Comparison of ENCODE assay signal across 15 mouse cellular contexts in the genomic region with DNA sequence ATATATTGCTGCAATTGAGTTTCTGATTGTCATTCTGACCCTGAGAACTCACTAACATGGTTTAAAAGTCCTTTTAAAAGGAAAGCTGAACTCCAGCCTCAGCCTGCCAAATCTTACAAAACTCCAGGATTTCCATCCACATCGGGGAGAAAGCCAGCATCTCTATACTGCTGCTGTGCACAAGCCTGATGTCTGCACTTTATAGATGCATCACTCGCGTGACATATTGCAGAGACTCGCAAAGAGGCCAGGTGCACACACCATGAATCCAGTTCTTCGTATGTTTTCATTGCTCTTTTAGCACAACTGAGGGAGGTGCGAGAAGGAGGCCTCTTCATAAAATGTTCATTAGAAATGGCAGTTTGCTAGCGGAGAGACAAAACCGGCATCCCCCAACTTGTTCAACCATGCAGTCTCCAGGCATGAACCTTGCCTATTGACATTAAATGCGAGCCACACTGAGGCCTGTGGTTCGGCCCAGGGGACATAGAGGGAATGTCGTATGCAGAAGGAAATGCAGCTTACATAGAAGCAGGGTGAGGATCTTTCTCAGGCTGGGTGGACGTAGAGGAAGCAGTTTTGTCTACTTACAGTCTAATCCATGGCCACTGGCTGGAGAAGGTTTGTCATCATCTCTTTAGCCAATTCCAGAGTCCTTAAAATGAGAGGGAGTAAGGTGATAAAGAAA.
DNase-seq lines count a peak whose midpoint lies in the region; ATAC-seq lines count a peak whose summit lies in the region.
"Had no signal": no experiment of that assay in that cellular context is flagged by ENCODE, and none has a peak within 500 bp of the region (broad histone marks: within the 10 kb centered on the region; RNA-seq: fewer than 3 reads in every experiment).

No protein-coding gene starts in this region.

- H3K9ac ChIP-seq in midbrain, embryonic 11.5 days (ENCODE audit: low read length), result no peak overlapping the region
- no peak overlapping the region for H3K9ac ChIP-seq in forebrain, embryonic 12.5 days
- H3K9ac ChIP-seq in hindbrain, embryonic 15.5 days, result no peak overlapping the region
- no peak overlapping the region for H3K9ac ChIP-seq in neural tube, embryonic 15.5 days (replicated peaks)
- H3K9ac ChIP-seq: liver, embryonic 13.5 days had no signal

- no peak overlapping the region for H3K4me3 ChIP-seq in midbrain, embryonic 11.5 days (ENCODE audit: low read depth, low read length)
- H3K4me3 ChIP-seq in midbrain, embryonic 10.5 days, result no peak overlapping the region
- no peak overlapping the region for H3K4me3 ChIP-seq in forebrain, embryonic 12.5 days (replicated peaks)
- no peak overlapping the region for H3K4me3 ChIP-seq in hindbrain, embryonic 15.5 days
- H3K4me3 ChIP-seq in neural tube, embryonic 15.5 days (replicated peaks), result no peak overlapping the region
- H3K4me3 ChIP-seq: left cerebral cortex, adult 2 months; liver, embryonic 13.5 days had no signal

- H3K36me3 ChIP-seq in midbrain, embryonic 11.5 days (ENCODE audit: control insufficient read depth, insufficient read depth, low read length), result no peaks in the 10 kb centered on the region
- H3K36me3 ChIP-seq in midbrain, embryonic 10.5 days, result peaks cover 29% of the 10 kb centered on the region
- 0 out of 2 replicates have a peak, but pooled peaks cover 12% of the 10 kb centered on the region for H3K36me3 ChIP-seq in forebrain, embryonic 12.5 days (replicated peaks)
- no peaks in the 10 kb centered on the region for H3K36me3 ChIP-seq in hindbrain, embryonic 15.5 days
- H3K36me3 ChIP-seq in neural tube, embryonic 15.5 days, result no peaks in the 10 kb centered on the region
- H3K36me3 ChIP-seq: liver, embryonic 13.5 days had no signal

- H3K9me3 ChIP-seq in midbrain, embryonic 11.5 days (ENCODE audit: control insufficient read depth, low read length), result no peaks in the 10 kb centered on the region
- no peaks in the 10 kb centered on the region for H3K9me3 ChIP-seq in midbrain, embryonic 10.5 days (replicated peaks)
- no peaks in the 10 kb centered on the region for H3K9me3 ChIP-seq in forebrain, embryonic 12.5 days
- no peaks in the 10 kb centered on the region for H3K9me3 ChIP-seq in hindbrain, embryonic 15.5 days
- no peaks in the 10 kb centered on the region for H3K9me3 ChIP-seq in neural tube, embryonic 15.5 days (replicated peaks)
- H3K9me3 ChIP-seq: liver, embryonic 13.5 days had no signal

- H3K27me3 ChIP-seq in midbrain, embryonic 11.5 days (ENCODE audit: control insufficient read depth, insufficient read depth, low read length), result no peaks in the 10 kb centered on the region
- H3K27me3 ChIP-seq in midbrain, embryonic 10.5 days (ENCODE audit: low read depth, poor library complexity, severe bottlenecking), result no peaks in the 10 kb centered on the region
- no peaks in the 10 kb centered on the region for H3K27me3 ChIP-seq in forebrain, embryonic 12.5 days
- no peaks in the 10 kb centered on the region for H3K27me3 ChIP-seq in hindbrain, embryonic 15.5 days
- H3K27me3 ChIP-seq in neural tube, embryonic 15.5 days (replicated peaks), result no peaks in the 10 kb centered on the region
- H3K27me3 ChIP-seq: liver, embryonic 13.5 days; Patski had no signal

- DNase-seq in midbrain, embryonic 11.5 days (ENCODE audit: low spot score, missing footprints), result no peak
- no peak for DNase-seq in midbrain, embryonic 10.5 days (ENCODE audit: low spot score)
- no peak for DNase-seq in layer of hippocampus, adult 8-10 months (ENCODE audit: low spot score in 2 of 2)
- DNase-seq in ovary, adult 18-20 months (ENCODE audit: low spot score), result no peak
- DNase-seq in layer of hippocampus, adult 11-12 months (ENCODE audit: low spot score), result no peak
- DNase-seq: adrenal gland, adult 2 months; cerebellum, postnatal 36 days; gastrocnemius, postnatal 36 days; liver, embryonic 13.5 days; right cerebral cortex, postnatal 14 days had no signal

- WGBS in midbrain, embryonic 11.5 days, result 83% methylated on average over 12 of the region's 12 CpGs
- WGBS in midbrain, embryonic 10.5 days, result 89% methylated on average over 12 of the region's 12 CpGs
- 80% methylated on average over 12 of the region's 12 CpGs for WGBS in forebrain, embryonic 12.5 days
- 57% methylated on average over 12 of the region's 12 CpGs for WGBS in hindbrain, embryonic 15.5 days
- WGBS in neural tube, embryonic 15.5 days, result 40% methylated on average over 12 of the region's 12 CpGs

- peak overlapping the region; percentile 30; the same call in 1 of the 2 replicates for H3K27ac ChIP-seq in midbrain, embryonic 11.5 days (ENCODE audit: low read depth, low read length)
- H3K27ac ChIP-seq in midbrain, embryonic 10.5 days (replicated peaks), result no peak overlapping the region
- H3K27ac ChIP-seq in forebrain, embryonic 12.5 days, result peak overlapping the region; percentile 16; the same call in 1 of the 2 replicates
- H3K27ac ChIP-seq in hindbrain, embryonic 15.5 days (replicated peaks), result peak overlapping the region; percentile 70
- peak overlapping the region; percentile 64 for H3K27ac ChIP-seq in neural tube, embryonic 15.5 days (replicated peaks)
- H3K27ac ChIP-seq: left cerebral cortex, adult 2 months; liver, embryonic 13.5 days had no signal

- peaks cover 6% of the 10 kb centered on the region for H3K4me1 ChIP-seq in midbrain, embryonic 11.5 days (ENCODE audit: control insufficient read depth, insufficient read depth, low read length)
- H3K4me1 ChIP-seq in midbrain, embryonic 10.5 days, result peaks cover 22% of the 10 kb centered on the region
- peaks cover 24% of the 10 kb centered on the region for H3K4me1 ChIP-seq in forebrain, embryonic 12.5 days
- H3K4me1 ChIP-seq in hindbrain, embryonic 15.5 days (replicated peaks), result peaks cover 27% of the 10 kb centered on the region
- peaks cover 33% of the 10 kb centered on the region for H3K4me1 ChIP-seq in neural tube, embryonic 15.5 days

- ATAC-seq in midbrain, embryonic 11.5 days (ENCODE audit: low FRiP score), result no peak
- no peak for ATAC-seq in forebrain, embryonic 12.5 days (ENCODE audit: low FRiP score)
- peak; percentile 52 for ATAC-seq in hindbrain, embryonic 15.5 days (ENCODE audit: low FRiP score, low read depth)
- peak; percentile 72 for ATAC-seq in neural tube, embryonic 15.5 days (ENCODE audit: low FRiP score)
- ATAC-seq: Patski had no signal

- no peak overlapping the region for H3K4me2 ChIP-seq in midbrain, embryonic 11.5 days
- no peak overlapping the region for H3K4me2 ChIP-seq in forebrain, embryonic 12.5 days
- H3K4me2 ChIP-seq in hindbrain, embryonic 15.5 days, result no peak overlapping the region
- H3K4me2 ChIP-seq in neural tube, embryonic 15.5 days, result no peak overlapping the region
- H3K4me2 ChIP-seq: liver, embryonic 13.5 days had no signal

Comparison
In these comparisons a context has a peak if more than half of its experiments do, and no peak if none do; other contexts are left out.
1. ATAC-seq: peak in hindbrain, embryonic 15.5 days (single experiment) and neural tube, embryonic 15.5 days (single experiment); none in midbrain, embryonic 11.5 days (single experiment) and forebrain, embryonic 12.5 days (single experiment).